Mouse (Mus musculus) megakaryocyte progenitor cell, adult 5-6 weeks (primary cell): ENCODE data around the gene Dnttip1. TPM values are rescaled to one million over a fixed set of nuclear protein-coding genes. Genes with fewer than 3 reads are reported as not detected.
"Not testable (repeated sequence)": the region's sequence is repeated elsewhere in the genome, so short reads cannot be mapped to it uniquely, and the experiment has no call there.

Experiments
- ATAC-seq: replicated peaks from 2 replicates; pipeline ENCODE4 v1.8.0; 2016; ENCODE audit warnings: mild to moderate bottlenecking, moderate TSS enrichment, inconsistent platforms; ENCODE audit not compliant: poor library complexity
- total RNA-seq, 2 experiments: library from RNA; stranded (forward) in 1 of 2; stranded (reverse) in 1 of 2; fragments of 157-497, 149-512 nt in 1 of 2; fragments of 200-1000 nt in 1 of 2; gene quantifications; 2 replicates each; pipeline versions ENCODE4 v1.2.3 to v1.2.4; 2015 to 2017

The Dnttip1 gene
- total RNA-seq (2015), result 24.1 and 31.3 TPM in 2 replicates
- 32.0 and 38.4 TPM in 2 replicates for total RNA-seq (2017)

DNA sequence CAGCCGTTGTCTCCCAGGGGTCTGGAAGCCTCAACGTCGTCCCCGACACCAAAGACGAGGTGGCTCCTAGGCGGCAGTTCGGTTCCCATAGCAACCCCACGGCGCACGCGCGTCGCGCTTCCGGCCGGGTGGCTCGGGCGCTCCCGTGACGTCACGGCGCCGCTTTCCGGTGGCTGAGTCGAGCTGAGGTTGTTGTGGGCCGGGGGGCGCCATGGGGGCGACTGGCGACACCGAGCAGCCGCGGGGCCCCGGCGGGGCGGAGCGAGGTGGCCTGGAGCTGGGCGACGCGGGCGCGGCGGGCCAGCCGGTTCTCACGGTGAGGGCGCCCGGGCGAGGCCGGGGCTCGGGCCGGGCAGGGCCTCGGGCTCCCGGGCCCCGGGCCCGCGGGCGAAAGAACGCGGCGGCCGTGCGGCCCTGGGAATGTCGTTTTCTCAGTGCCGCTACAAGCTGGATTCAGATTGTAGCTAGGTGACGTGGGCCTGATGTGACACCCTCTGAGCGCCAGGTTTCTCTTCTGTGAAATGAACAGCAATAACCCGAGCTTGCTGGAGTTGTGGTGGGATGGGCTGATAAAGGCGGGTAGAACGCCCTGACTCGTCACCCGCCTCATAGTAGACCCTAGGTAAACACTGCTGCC lies at the start of gene Dnttip1, which contains the start of gene Wfdc3:
Gene Dnttip1 (plus strand): TSS at position 141 of the 637 bp plus-strand sequence.
Gene Wfdc3 (minus strand): TSS at position 89 of the 637 bp plus-strand sequence.
- peak; percentile 87 for ATAC-seq

DNA sequence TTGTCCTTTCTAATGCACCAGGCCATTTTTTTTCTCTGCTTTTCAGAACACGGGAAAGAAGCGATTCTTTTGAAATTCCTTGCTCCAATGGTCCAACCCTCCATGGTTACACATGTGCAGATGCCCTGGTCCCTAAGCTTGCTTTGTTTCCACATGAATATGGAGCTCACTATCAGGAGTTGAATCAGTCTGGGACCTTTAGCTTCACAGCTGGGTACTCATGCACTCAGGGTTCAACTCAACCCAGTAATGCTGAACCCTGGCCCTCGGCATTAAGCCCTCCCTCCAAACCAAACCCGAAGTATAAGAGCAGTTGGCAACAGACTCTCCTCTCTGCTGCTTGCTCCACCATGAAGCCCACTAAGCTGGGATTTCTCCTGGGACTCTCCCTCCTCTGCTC lies 47.6 kb upstream of the Dnttip1 start, which contains the start of gene Spint4:
Gene Spint4 (plus strand): TSS at position 301 of the 400 bp plus-strand sequence.
- no peak for ATAC-seq

DNA sequence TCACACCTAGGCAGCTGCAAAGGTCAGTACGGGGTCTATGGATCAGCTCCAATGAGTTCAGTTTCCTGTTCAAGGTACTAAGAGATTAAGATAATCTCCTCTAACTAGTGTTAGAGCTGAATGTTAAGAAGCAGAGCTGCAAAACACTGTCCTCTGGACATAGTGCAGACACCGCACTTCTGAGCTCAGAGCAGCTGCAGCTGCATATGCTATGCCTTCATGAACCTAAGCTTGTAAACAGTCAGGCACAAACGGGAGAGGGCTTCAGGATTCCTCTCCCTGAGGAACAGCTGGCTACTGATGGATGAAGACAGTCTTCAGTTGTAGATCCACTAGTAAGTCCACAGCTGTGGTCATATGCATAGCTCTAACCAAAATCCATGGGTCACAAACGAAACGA lies 44.8 kb upstream of the Dnttip1 start:
- no peak for ATAC-seq

DNA sequence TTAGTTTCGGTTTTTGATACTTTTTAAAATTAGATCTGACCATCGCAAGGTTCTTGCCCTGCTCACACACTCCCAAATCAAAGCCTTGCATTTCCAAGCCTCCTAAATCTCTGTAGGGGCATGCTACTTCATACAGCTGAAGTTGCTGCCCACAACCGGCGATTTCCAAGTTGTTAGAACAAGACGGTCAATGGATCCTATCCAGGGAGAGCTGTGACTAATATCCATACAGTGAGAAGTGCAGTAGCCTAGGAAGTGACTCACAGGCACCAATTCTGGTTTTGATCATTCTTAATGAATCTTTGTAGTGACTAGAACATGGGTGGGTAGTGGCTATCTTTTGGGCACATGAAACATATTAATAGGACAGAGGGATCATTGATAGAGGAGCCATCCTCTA lies 44.0 kb upstream of the Dnttip1 start:
- no peak for ATAC-seq

DNA sequence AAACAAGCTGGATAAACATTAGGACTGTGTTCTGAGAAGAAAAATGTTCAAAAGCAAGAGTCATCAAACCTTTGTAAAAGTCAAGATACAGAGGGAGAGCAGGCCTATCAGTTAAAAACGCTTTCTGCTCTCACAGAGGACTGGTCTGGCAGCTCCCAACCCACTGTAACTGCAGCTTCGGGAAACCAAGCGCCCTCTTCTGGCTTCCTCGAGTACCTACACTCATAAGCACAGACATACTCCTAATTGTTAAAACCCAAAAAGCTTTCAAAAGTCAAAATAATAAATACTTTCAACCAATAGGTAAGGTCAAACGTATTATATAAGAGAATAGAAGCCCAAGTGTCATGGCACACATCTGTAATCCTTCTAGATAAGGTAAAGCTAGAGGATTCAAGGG lies 41.5 kb upstream of the Dnttip1 start:
- no peak for ATAC-seq

DNA sequence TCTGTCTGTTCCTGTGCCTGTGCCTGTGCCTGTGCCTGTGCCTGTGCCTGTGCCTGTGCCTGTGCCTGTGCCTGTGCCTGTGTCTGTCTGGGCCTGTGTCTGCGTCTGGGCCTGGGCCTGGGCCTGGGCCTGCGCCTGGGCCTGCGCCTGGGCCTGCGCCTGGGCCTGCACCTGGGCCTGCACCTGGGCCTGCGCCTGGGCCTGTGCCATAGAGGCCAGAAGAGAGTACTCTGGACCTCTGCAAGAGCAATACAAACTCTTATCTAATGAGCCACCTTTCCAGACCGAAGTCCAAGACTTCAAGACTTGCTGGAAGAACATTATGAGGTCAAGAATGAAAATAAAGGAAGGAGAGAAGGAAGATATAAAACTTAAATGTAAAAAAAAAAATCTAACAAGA lies 40.5 kb upstream of the Dnttip1 start:
- no peak for ATAC-seq

DNA sequence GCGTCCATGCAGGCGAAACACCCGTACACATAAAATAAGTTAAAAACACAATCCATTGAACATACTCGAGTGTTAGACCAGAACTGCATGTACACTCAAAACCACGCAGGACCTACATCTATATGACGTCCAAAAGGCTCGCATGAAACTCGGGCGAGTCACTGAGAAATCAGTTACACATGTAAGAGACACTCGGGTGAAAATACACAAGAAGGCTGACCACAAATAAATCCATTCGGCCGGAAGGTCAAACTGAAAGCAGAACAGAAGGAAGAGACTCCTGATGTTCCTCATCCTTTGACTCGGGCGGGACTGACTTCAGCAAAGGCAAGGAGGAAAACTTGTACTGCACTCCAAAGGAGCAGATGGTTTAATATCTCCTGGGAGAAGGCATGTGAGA lies 39.8 kb upstream of the Dnttip1 start:
- ATAC-seq, result no peak

DNA sequence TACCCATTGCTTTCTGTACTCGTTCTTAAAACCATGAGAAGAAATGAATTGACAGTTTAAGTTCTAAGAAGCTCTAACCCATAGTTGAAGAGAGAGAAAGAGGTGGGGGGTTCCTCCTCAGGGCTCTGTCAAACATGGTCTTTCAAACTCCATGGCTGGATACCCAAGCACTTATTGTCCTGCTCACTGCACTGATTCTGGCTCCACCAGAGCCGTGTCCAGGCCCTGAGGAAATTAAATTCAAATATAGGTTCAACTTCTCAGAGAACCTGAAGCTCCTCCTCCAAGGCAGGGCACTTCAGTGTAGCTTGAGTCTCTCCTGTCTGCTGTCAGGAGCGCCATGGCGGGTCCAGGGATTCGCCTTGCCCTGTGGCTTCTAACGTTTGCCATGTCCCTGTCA lies 30.8 kb upstream of the Dnttip1 start, which contains the start of gene Spint5:
Gene Spint5 (plus strand): TSS at position 301 of the 400 bp plus-strand sequence.
- no peak for ATAC-seq

DNA sequence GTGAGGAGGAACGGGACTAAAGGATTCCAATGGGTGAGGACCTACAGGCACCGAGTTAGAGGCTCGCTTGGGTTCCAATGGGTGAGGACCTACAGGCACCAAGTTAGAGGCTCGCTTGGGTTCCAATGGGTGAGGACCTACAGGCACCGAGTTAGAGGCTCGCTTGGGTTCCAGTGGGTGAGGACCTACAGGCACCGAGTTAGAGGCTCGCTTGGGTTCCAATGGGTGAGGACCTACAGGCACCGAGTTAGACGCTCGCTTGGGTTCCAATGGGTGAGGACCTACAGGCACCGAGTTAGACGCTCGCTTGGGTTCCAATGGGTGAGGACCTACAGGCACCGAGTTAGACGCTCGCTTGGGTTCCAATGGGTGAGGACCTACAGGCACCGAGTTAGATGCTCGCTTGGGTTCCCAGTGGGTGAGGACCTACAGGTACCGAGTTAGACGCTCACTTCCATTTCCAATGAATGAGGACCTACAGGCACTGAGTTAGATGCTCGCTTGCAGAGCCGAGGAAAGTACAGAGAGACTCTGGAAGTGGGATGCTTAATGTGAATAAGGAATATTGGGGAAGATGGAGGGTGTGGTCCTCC lies 29.5 kb upstream of the Dnttip1 start:
- not testable (repeated sequence) for ATAC-seq

DNA sequence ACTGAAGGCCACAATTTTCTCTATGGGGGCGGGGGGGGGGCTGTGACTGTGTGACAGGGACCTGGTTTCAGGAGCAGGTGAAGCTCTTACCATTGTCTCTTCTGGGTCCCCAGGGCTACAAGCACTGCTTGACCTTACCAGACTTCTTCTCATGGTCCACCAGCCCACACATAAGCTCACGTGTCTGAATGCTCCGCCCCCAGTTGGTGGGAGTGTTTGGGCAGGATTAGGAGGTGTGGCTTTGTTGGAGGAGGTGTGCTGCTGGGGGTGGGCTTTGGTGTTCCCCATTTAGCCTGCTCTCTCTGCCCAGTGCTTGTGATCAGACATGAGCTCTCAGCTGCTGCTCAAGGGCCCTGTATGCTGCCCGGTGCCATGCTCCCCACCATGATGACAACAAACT lies 22.5 kb upstream of the Dnttip1 start:
- no peak for ATAC-seq

DNA sequence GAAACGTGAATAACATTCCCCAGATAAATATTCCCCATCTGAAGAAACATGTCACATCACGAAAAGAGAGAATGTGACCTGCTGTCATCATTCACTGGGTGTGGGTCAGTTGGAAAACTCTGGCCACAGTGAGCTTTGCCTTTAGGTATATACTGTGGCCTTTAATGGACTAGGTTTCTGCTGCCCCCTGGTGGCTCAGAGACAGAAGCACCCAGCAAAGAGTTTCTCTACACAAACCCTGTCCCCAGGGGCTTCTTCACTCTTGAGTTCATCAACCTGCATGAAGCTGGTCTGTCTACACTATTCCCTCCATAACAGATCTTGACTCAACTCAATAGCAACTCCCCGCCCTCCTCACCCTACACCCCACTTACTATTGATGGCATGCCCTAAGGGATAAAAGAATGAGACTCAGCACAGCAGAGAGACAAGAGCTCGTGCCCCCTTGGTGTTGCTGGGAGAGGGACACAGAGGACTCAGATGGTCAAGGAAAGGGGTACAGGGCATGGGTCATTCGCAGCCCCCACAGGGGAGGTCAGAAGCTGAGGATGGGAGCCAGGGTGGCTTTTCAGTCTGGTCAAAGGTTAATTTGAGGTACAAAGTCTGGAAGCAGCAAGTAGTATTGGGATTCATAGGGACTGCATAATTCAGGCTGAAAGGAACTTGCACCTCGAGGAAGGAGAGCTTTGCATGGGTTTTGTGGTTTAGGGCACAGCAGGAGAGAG lies 19.7 kb upstream of the Dnttip1 start:
- peak; percentile 80 for ATAC-seq

DNA sequence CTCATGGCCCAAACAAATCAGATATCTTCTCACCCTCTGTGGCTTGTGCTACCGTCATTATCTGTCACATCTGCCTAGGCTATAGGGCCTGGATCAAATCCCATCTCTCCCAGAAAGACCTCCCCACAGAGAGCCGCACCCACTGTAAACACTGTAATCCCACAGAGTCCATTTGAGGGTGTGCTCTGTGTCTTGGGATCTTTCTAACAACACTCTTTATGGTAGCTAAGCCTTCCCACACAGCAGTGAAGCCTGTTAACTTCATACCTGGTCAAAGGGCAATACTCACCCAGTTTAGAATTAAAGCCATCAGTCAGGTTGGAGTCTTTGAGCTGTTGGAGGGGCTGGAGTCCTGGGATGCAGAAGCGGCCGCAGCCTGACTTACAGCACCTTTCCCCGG lies 14.1 kb upstream of the Dnttip1 start:
- no peak for ATAC-seq

DNA sequence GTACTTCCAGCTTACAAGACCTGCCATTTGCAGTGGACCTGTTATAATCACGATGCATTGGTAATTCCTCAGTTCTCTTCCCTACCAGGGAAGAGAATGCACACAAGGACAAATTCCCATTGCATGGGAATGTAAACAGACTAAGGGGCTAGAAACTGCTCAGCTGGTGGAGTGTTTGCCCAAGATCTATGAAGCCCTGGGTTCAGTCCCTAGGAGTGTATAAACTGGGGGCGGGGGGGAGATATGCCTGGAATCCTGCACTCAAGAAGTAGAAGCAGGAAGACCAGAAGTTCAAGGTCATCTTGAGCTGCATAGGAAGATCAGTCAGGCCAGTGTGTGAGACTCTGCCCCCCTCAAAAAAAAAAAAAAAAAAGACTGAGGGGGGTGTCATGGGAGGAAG lies 12.5 kb upstream of the Dnttip1 start:
- ATAC-seq, result no peak

DNA sequence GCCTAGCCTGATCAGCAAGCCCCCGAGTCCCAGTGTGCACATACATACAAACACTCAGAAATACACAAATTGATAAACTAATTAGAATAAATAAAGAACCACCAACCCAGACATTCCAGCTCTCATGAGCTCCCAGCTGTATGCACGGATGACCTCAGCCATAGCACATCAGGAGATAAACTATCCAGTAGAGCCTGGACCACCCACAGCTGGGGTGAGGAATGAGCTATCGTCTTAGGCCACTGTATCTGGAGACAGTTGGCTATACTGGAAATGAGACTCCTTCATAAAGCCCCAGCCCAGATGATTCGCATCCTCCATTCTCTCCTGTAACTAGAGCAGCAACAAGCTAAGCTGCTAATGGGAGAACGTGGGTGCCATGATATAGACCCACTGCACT lies 10.9 kb upstream of the Dnttip1 start:
- no peak for ATAC-seq

DNA sequence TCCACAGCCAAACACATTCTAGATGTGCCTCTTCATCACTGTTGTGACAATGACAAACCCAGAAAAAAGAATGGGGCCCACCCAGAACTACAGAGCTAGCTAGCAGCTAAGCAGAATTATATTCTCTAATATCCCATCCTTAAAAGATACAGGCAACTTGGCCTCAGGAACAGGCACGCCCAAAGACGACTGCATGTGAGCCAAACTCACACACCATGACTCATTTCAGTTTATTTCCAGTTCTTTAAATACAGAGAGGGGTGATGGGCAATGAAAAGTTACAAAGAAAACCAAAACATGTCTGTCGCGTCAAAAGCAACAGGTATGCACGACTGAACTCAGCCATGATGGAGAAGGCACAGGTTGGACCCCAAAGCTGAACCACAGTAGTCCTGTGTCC lies 10.3 kb upstream of the Dnttip1 start:
- ATAC-seq, result no peak

DNA sequence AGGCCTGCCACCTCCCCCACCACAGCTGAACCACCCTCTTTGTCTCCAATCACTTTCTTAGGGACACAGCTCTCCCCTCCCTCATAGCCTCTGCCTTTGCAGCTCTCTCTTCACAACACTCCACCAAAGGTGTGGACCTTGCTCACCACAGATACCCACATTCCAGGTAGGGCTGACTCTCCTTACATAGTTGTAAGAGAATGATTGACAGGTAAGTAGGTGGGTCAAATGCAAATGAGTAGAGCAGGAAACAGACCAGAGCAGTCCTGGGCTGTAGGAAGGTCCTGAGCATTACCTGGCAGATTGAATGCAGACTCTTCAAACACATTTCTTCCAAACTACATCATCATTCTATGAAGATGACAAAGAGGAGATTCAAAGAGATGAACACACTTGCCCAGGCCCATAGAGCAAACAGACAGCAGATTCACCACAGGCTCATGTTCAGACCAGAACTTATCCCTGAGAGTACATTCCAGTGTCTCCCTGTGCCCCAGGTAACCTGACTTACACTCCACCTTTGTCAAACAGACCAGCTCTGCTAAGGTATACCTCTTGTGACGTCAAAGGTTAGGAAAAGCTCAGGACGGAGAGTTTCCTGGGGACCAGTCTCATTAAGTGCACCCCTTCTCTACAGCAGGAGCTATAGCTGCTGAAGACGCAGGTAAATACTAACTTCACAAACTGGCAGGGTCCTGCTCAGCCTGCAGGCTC lies 8.2 kb upstream of the Dnttip1 start:
- ATAC-seq, result no peak

DNA sequence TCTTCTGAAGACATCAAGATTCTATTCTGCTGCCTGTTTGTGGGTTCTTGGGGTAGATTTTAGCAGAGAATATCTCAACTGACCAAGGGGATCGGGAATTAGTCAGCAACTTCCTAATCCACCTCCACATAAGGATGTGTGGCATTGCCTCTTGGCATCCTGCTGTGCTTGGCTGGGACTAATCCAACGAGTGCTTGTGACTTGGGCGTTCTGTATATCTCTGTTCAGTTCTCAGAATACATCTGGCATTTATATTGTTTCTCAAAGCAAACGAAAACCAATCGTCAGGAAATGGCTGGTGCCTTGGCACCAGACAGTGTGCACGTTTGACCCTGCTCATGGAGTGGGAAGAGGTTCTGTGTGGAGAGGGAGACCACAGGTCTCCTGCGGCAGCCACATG lies 5.9 kb upstream of the Dnttip1 start:
- ATAC-seq, result no peak

DNA sequence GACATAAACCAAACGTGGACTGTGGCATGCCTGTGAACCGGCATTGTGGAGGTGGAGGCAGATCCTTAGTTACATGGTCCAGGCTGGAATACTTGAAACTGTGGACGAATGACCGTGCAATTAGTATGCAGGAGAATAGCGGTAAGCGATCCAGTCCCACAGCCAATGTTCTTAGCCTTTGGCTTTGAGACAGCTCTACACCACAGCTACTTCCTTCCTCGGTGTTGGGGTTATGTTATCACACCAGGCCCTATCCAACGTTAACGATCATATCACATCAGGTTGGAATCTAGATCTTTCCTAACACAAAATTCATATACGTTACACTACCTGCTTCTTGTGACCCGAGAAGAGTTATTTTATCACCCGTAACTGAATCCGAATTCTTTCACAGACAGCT lies 796 bp upstream of the Dnttip1 start:
- peak; percentile 29; the same call in 1 of the 2 replicates for ATAC-seq

DNA sequence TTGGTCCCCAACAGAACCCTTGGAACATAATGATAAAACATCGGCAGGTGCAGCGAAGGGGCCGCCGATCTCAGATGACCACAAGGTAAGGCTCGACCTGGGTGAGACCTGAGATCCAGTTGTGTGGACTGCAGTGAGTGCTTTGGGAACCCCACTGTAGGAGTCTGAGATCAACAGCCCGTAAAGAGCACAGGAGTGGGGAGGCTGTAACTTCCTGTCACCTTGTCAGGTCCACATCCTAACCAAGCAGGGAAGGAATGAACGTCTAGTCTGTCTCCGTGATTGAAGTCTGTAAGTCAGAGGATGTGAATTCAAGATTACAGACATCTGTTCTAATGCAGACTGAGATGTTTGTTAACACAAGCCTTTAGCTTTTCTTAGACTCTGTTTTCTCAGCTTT lies 910 bp downstream of the Dnttip1 start:
- ATAC-seq, result no peak

DNA sequence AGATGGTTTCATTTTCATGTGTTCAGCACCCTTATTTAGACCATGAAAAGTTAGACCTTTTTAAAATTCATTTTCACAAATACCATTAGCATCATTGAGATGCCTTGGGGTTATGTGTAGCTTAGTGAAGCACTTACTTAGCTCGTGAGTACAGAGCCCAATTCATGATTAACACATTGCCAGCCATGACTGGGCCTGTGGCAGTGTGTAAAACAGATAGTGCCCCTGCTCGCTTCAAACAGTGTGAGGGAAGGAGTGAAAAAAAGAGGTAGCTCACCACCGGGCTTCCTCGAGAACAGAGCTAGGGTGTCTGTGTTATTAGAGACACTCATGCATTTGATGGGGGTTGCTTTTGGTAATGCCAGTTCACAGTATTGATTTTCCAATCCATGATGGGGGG lies 2.4 kb downstream of the Dnttip1 start:
- ATAC-seq, result no peak

DNA sequence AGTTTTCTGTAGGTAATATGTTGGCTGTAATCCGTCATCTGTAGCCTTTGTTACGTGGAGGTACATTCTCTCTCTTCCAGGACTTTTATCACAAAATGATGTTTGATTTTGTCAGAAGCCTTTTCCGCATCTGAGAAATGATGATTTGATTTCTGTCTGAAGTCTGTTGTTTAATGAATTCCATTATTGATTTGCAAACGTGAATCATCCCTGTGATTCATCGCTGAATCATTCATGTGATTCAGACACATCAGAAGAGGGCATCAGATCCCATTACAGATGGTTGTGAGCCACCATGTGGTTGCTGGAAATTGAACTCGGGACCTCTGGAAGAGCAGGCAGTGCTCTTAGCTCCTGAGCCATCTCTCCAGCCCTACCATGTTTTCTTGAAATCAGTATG lies 3.2 kb downstream of the Dnttip1 start:
- ATAC-seq, result no peak
